Mouse (Mus musculus): ENCODE data around the gene Zfp580.

Zfp580 gene

GRCm38 (mm10) chr7:5099796-5100195 is 48.5 kb downstream of the Zfp580 start:
- CTCF ChIA-PET: no interaction called here

GRCm38 (mm10) chr7:5101066-5101663 is 49.8 kb downstream of the Zfp580 start:
- CTCF ChIA-PET: no interaction called here

- CTCF ChIA-PET: no interaction called here
These were observed 51.2 kb downstream of the Zfp580 start for GRCm38 (mm10) chr7:5102564-5102963.
